Mouse (Mus musculus) common myeloid progenitor, adult 5-6 weeks (primary cell): Measurements from ENCODE around the gene Rif1. TPM values are rescaled to one million over a fixed set of nuclear protein-coding genes. Genes with fewer than 3 reads are reported as not detected.
"Not testable (repeated sequence)": the region's sequence is repeated elsewhere in the genome, so short reads cannot be mapped to it uniquely, and the experiment has no call there.

Source experiments
- ATAC-seq: replicated peaks from 2 replicates; pipeline ENCODE4 v1.8.0; 2016; ENCODE audit warnings: low read depth, mild to moderate bottlenecking, moderate TSS enrichment, inconsistent platforms; ENCODE audit not compliant: poor library complexity, severe bottlenecking
- total RNA-seq: library from RNA; stranded (forward); fragments of 200-1000, 187-1606 nt; gene quantifications from 2 replicates; pipeline ENCODE4 v1.2.3, GENCODE M21; 2017

Rif1 gene
- total RNA-seq, 1 experiment from 2014 or later = 145 TPM

- no peak for ATAC-seq
Measured at GRCm38 (mm10) chr2:52071241-52071991, 1.2 kb upstream of the Rif1 start.

GRCm38 (mm10) chr2:52072065-52072490, 554 bp upstream of the Rif1 start:
- ATAC-seq = no peak

- ATAC-seq = no peak; the same call in 1 of the 2 replicates
Measured at GRCm38 (mm10) chr2:52073141-52073904, 691 bp downstream of the Rif1 start.

GRCm38 (mm10) chr2:52078666-52079065, 6.0 kb downstream of the Rif1 start:
- no peak for ATAC-seq

- no peak for ATAC-seq
Measured at GRCm38 (mm10) chr2:52084013-52084412, 11.4 kb downstream of the Rif1 start.

- no peak for ATAC-seq
Measured at GRCm38 (mm10) chr2:52084571-52084970, 11.9 kb downstream of the Rif1 start.

- no peak for ATAC-seq
Measured at GRCm38 (mm10) chr2:52114086-52114485, 41.5 kb downstream of the Rif1 start.

GRCm38 (mm10) chr2:52131370-52131769, 58.7 kb downstream of the Rif1 start:
- not testable (repeated sequence) for ATAC-seq

GRCm38 (mm10) chr2:52133351-52133750, 60.7 kb downstream of the Rif1 start:
- ATAC-seq = no peak

- ATAC-seq = no peak
Measured at GRCm38 (mm10) chr2:52153064-52153463, 80.4 kb downstream of the Rif1 start.

GRCm38 (mm10) chr2:52169243-52170005, 96.8 kb downstream of the Rif1 start:
- ATAC-seq = peak; percentile 86

Other genes starting within 250 kb of the Rif1 start
- 45.1 and 45.4 TPM in 2 replicates for gene Rbm43, start 137.7 kb upstream of the Rif1 start, total RNA-seq
- gene Nmi, start 99.3 kb upstream of the Rif1 start, total RNA-seq = 63.2 and 77.3 TPM in 2 replicates
- gene Tnfaip6, start 34.8 kb upstream of the Rif1 start, total RNA-seq = not detected in 2 replicates